Comparison of ENCODE assay signal across 22 mouse cellular contexts in genomic region chr5:82288069-82288845, GRCm38 (mm10).
DNase-seq lines count a peak whose midpoint lies in the region; ATAC-seq lines count a peak whose summit lies in the region.
"Had no signal": no experiment of that assay in that cellular context is flagged by ENCODE, and none has a peak within 500 bp of the region (broad histone marks: within the 10 kb centered on the region; RNA-seq: fewer than 3 reads in every experiment).

No protein-coding gene starts in this region.

- no peaks in the 10 kb centered on the region for H3K4me1 ChIP-seq in hindbrain, embryonic 16.5 days (ENCODE audit: control insufficient read depth, insufficient read depth, low read depth, low read length)
- H3K4me1 ChIP-seq in hindbrain, embryonic 13.5 days (replicated peaks), result no peaks in the 10 kb centered on the region
- H3K4me1 ChIP-seq in neural tube, embryonic 13.5 days (replicated peaks), result no peaks in the 10 kb centered on the region
- no peaks in the 10 kb centered on the region for H3K4me1 ChIP-seq in neural tube, embryonic 15.5 days
- H3K4me1 ChIP-seq in forebrain, embryonic 14.5 days (ENCODE audit: control insufficient read depth, insufficient read depth, low read length), result 0 out of 2 replicates have a peak, but pooled peaks cover 8% of the 10 kb centered on the region
- H3K4me1 ChIP-seq: embryonic facial prominence, embryonic 15.5 days; heart, embryonic 12.5 days; midbrain, embryonic 12.5 days had no signal

- no peak overlapping the region for H3K4me3 ChIP-seq in hindbrain, embryonic 16.5 days (ENCODE audit: low read length)
- no peak overlapping the region for H3K4me3 ChIP-seq in hindbrain, embryonic 13.5 days
- no peak overlapping the region for H3K4me3 ChIP-seq in neural tube, embryonic 13.5 days
- H3K4me3 ChIP-seq in neural tube, embryonic 15.5 days (replicated peaks), result no peak overlapping the region
- no peak overlapping the region for H3K4me3 ChIP-seq in forebrain, embryonic 14.5 days (ENCODE audit: low read depth, low read length)
- H3K4me3 ChIP-seq: embryonic facial prominence, embryonic 15.5 days; gastrocnemius, adult 2 months; heart, embryonic 12.5 days; midbrain, embryonic 12.5 days had no signal

- DNase-seq in forebrain, embryonic 14.5 days (ENCODE audit: low spot score), result peak; percentile 77
- no peak for DNase-seq in ovary, postnatal 36 days (ENCODE audit: low spot score)
- DNase-seq in gastrocnemius, postnatal 10 days, result no peak
- DNase-seq: adrenal gland, adult 8-10 months; cerebellum, adult 11-12 months; cerebellum, postnatal 36 days; gastrocnemius, adult 2 months; heart, adult 11 months; heart, postnatal 14 days; kidney, adult 8-10 months; kidney, postnatal 36 days; lung, adult 18-20 months; lung, postnatal 4 days had no signal

- H3K9me3 ChIP-seq in hindbrain, embryonic 16.5 days (ENCODE audit: control insufficient read depth, low read length), result no peaks in the 10 kb centered on the region
- H3K9me3 ChIP-seq in hindbrain, embryonic 13.5 days, result no peaks in the 10 kb centered on the region
- H3K9me3 ChIP-seq in neural tube, embryonic 13.5 days, result no peaks in the 10 kb centered on the region
- no peaks in the 10 kb centered on the region for H3K9me3 ChIP-seq in neural tube, embryonic 15.5 days (replicated peaks)
- H3K9me3 ChIP-seq in forebrain, embryonic 14.5 days (replicated peaks; ENCODE audit: control insufficient read depth, low read length), result no peaks in the 10 kb centered on the region
- H3K9me3 ChIP-seq: embryonic facial prominence, embryonic 15.5 days; heart, embryonic 12.5 days; midbrain, embryonic 12.5 days had no signal

- no peak overlapping the region for H3K27ac ChIP-seq in hindbrain, embryonic 16.5 days (ENCODE audit: low read depth, low read length)
- no peak overlapping the region for H3K27ac ChIP-seq in hindbrain, embryonic 13.5 days
- H3K27ac ChIP-seq in neural tube, embryonic 13.5 days (replicated peaks), result no peak overlapping the region
- no peak overlapping the region for H3K27ac ChIP-seq in neural tube, embryonic 15.5 days (replicated peaks)
- H3K27ac ChIP-seq in forebrain, embryonic 14.5 days (ENCODE audit: low read depth, low read length), result no peak overlapping the region
- H3K27ac ChIP-seq: embryonic facial prominence, embryonic 15.5 days; gastrocnemius, adult 2 months; midbrain, embryonic 12.5 days had no signal

- ATAC-seq in hindbrain, embryonic 16.5 days, result peak; percentile 85
- no peak for ATAC-seq in hindbrain, embryonic 13.5 days (ENCODE audit: low FRiP score)
- peak; percentile 43; the same call in 1 of the 2 replicates for ATAC-seq in neural tube, embryonic 13.5 days (ENCODE audit: low read depth)
- no peak for ATAC-seq in neural tube, embryonic 15.5 days (ENCODE audit: low FRiP score)
- ATAC-seq in forebrain, embryonic 14.5 days, result peak; percentile 86
- ATAC-seq: inflammation-experienced regulatory T-cells, adult 6 months had no signal

- no peaks in the 10 kb centered on the region for H3K36me3 ChIP-seq in hindbrain, embryonic 16.5 days (ENCODE audit: control insufficient read depth, insufficient read depth, low read length)
- no peaks in the 10 kb centered on the region for H3K36me3 ChIP-seq in hindbrain, embryonic 13.5 days
- H3K36me3 ChIP-seq in neural tube, embryonic 13.5 days, result no peaks in the 10 kb centered on the region
- H3K36me3 ChIP-seq in neural tube, embryonic 15.5 days, result no peaks in the 10 kb centered on the region
- H3K36me3 ChIP-seq in forebrain, embryonic 14.5 days (ENCODE audit: control insufficient read depth, insufficient read depth, low read length), result no peaks in the 10 kb centered on the region
- H3K36me3 ChIP-seq: embryonic facial prominence, embryonic 15.5 days; heart, embryonic 12.5 days; midbrain, embryonic 12.5 days had no signal

- no peak overlapping the region for H3K4me2 ChIP-seq in hindbrain, embryonic 16.5 days (ENCODE audit: low read length)
- no peak overlapping the region for H3K4me2 ChIP-seq in hindbrain, embryonic 13.5 days
- H3K4me2 ChIP-seq in neural tube, embryonic 13.5 days, result no peak overlapping the region
- no peak overlapping the region for H3K4me2 ChIP-seq in neural tube, embryonic 15.5 days
- H3K4me2 ChIP-seq in forebrain, embryonic 14.5 days (ENCODE audit: low read length), result no peak overlapping the region
- H3K4me2 ChIP-seq: embryonic facial prominence, embryonic 15.5 days; heart, embryonic 12.5 days; liver, embryonic 11.5 days; midbrain, embryonic 12.5 days had no signal

- H3K9ac ChIP-seq in hindbrain, embryonic 16.5 days (ENCODE audit: low read depth, low read length), result no peak overlapping the region
- H3K9ac ChIP-seq in hindbrain, embryonic 13.5 days, result no peak overlapping the region
- H3K9ac ChIP-seq in neural tube, embryonic 13.5 days, result no peak overlapping the region
- H3K9ac ChIP-seq in neural tube, embryonic 15.5 days (replicated peaks), result no peak overlapping the region
- no peak overlapping the region for H3K9ac ChIP-seq in forebrain, embryonic 14.5 days (ENCODE audit: low read length)
- H3K9ac ChIP-seq: embryonic facial prominence, embryonic 15.5 days; heart, embryonic 12.5 days; midbrain, embryonic 12.5 days had no signal

- no peaks in the 10 kb centered on the region for H3K27me3 ChIP-seq in hindbrain, embryonic 16.5 days (replicated peaks; ENCODE audit: control insufficient read depth, insufficient read depth, low read length)
- no peaks in the 10 kb centered on the region for H3K27me3 ChIP-seq in hindbrain, embryonic 13.5 days
- H3K27me3 ChIP-seq in neural tube, embryonic 13.5 days, result no peaks in the 10 kb centered on the region
- no peaks in the 10 kb centered on the region for H3K27me3 ChIP-seq in neural tube, embryonic 15.5 days (replicated peaks)
- H3K27me3 ChIP-seq in forebrain, embryonic 14.5 days (replicated peaks; ENCODE audit: control insufficient read depth, insufficient read depth, low read length), result no peaks in the 10 kb centered on the region
- H3K27me3 ChIP-seq: embryonic facial prominence, embryonic 15.5 days; heart, embryonic 12.5 days; midbrain, embryonic 12.5 days had no signal

- WGBS in hindbrain, embryonic 16.5 days, result 58% methylated on average over 5 of the region's 5 CpGs
- 70% methylated on average over 5 of the region's 5 CpGs for WGBS in hindbrain, embryonic 13.5 days
- WGBS in neural tube, embryonic 13.5 days, result 56% methylated on average over 5 of the region's 5 CpGs
- 54% methylated on average over 5 of the region's 5 CpGs for WGBS in neural tube, embryonic 15.5 days
- 36% methylated on average over 5 of the region's 5 CpGs for WGBS in forebrain, embryonic 14.5 days

Comparison
In these comparisons a context has a peak if more than half of its experiments do, and no peak if none do; other contexts are left out.
1. ATAC-seq: peak in hindbrain, embryonic 16.5 days (single experiment), neural tube, embryonic 13.5 days (single experiment) and forebrain, embryonic 14.5 days (single experiment); none in hindbrain, embryonic 13.5 days (single experiment) and neural tube, embryonic 15.5 days (single experiment).